Comparison of ENCODE assay signal across 19 mouse cellular contexts in the genomic region with DNA sequence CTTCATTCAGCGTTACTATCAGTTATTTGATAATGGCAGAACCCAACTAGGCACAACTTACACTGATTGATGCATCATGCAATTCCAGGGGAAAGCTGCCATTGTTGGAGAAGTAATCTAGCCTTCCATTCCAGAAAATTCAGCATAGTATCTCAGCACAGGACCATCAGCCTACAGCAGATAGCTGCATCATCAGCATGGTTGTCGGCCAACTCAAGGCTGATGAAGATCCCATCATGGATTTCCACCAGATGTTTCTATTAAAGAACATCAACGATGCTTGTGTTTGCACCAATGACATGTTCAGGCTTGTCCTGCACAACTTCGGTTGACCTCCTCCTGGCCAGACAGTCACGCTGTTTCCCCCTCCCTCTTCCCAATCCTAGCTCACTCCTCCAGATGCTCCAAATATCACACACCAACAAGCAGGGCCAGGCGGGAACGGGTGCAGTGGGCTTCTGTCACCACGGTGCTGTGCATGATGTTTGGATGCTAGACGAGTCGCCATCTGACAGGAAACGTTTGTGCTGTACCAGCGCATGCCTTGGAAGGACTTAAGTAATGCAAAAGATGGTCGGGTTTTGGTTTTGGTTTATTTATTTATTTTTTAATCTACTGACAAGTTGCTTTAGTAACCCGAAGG.
DNase-seq lines count a peak whose midpoint lies in the region; ATAC-seq and TF ChIP-seq lines count a peak whose summit lies in the region.
"Had no signal": no experiment of that assay in that cellular context is flagged by ENCODE, and none has a peak within 500 bp of the region (broad histone marks: within the 10 kb centered on the region; RNA-seq: fewer than 3 reads in every experiment).

No protein-coding gene starts in this region.

- WGBS in lung, adult 2 months, result 76% methylated on average over 14 of the region's 14 CpGs
- WGBS in lung, embryonic 15.5 days, result 57% methylated on average over 14 of the region's 14 CpGs

- no peak overlapping the region for H3K4me2 ChIP-seq in lung, embryonic 15.5 days
- H3K4me2 ChIP-seq: kidney, embryonic 15.5 days; liver, embryonic 11.5 days; midbrain, embryonic 11.5 days; neural tube, embryonic 13.5 days had no signal

- no peak overlapping the region for H3K4me3 ChIP-seq in lung, adult 2 months (replicated peaks; ENCODE audit: extremely low read depth, low read depth, low read length)
- H3K4me3 ChIP-seq in lung, embryonic 15.5 days, result no peak overlapping the region
- H3K4me3 ChIP-seq in left cerebral cortex, adult 2 months, result no peak overlapping the region
- H3K4me3 ChIP-seq: heart, embryonic 10.5 days; kidney, embryonic 15.5 days; neural tube, embryonic 13.5 days had no signal

- peak overlapping the region; percentile 79 for H3K27ac ChIP-seq in lung, embryonic 15.5 days
- no peak overlapping the region for H3K27ac ChIP-seq in left cerebral cortex, adult 2 months
- H3K27ac ChIP-seq: heart, embryonic 10.5 days; kidney, embryonic 15.5 days; macrophage; neural tube, embryonic 13.5 days had no signal

- no peaks in the 10 kb centered on the region for H3K27me3 ChIP-seq in lung, embryonic 15.5 days
- H3K27me3 ChIP-seq: kidney, embryonic 15.5 days; neural tube, embryonic 13.5 days had no signal

- H3K9ac ChIP-seq in lung, embryonic 15.5 days, result no peak overlapping the region
- H3K9ac ChIP-seq: kidney, embryonic 15.5 days; neural tube, embryonic 13.5 days had no signal

- no peak for TF ChIP-seq POLR2A in lung, adult 2 months (IDR thresholded peaks at IDR 0.05; ENCODE audit: borderline replicate concordance, extremely low read depth, low read depth, low read length)

- H3K4me1 ChIP-seq in lung, adult 2 months (ENCODE audit: control insufficient read depth, insufficient read depth, low read length), result 0 out of 2 replicates have a peak, but pooled peaks cover 2% of the 10 kb centered on the region
- peaks cover 29% of the 10 kb centered on the region for H3K4me1 ChIP-seq in lung, embryonic 15.5 days
- H3K4me1 ChIP-seq: neural tube, embryonic 13.5 days had no signal

- intact Hi-C loops in left cerebral cortex, adult 2 months (cut with DNase I), result loop anchor here (5.0 to 10.0 kb wide), 2 partner anchors 114 to 223 kb away; no protein-coding TSS in a partner anchor

- peak; percentile 48 to 64 for DNase-seq in lung, adult 18-20 months
- no peak for DNase-seq in lung, adult 2 months
- DNase-seq in lung, postnatal 4 days, result peak; percentile 63 to 92
- DNase-seq in left cerebral cortex, adult 2 months (ENCODE audit: extremely low spot score in 1 of 2, low spot score in 2 of 2), result no peak
- no peak for DNase-seq in spleen, adult 12 weeks (ENCODE audit: low spot score)
- no peak for DNase-seq in adrenal gland, postnatal 25 days
- DNase-seq: adrenal gland, postnatal 10 days; B cell, adult 2 months; cerebellum, postnatal 25 days; kidney, postnatal 4 days; layer of hippocampus, adult 9-11 months had no signal

- TF ChIP-seq CTCF in lung, adult 2 months (IDR thresholded peaks at IDR 0.05; ENCODE audit: insufficient read depth, low read length), result no peak
- TF ChIP-seq CTCF in left cerebral cortex, adult 2 months (IDR thresholded peaks at IDR 0.05), result no peak

- ATAC-seq in lung, embryonic 15.5 days (ENCODE audit: borderline replicate concordance, extremely low read depth, low FRiP score, low TSS enrichment), result peak; percentile 91
- ATAC-seq: forebrain, embryonic 14.5 days had no signal

- no peaks in the 10 kb centered on the region for H3K36me3 ChIP-seq in lung, embryonic 15.5 days
- H3K36me3 ChIP-seq: heart, embryonic 10.5 days; kidney, embryonic 15.5 days; neural tube, embryonic 13.5 days had no signal

- H3K9me3 ChIP-seq in lung, embryonic 15.5 days, result no peaks in the 10 kb centered on the region
- H3K9me3 ChIP-seq: heart, embryonic 10.5 days; kidney, embryonic 15.5 days; neural tube, embryonic 13.5 days had no signal

Comparison
In these comparisons a context has a peak if more than half of its experiments do, and no peak if none do; other contexts are left out.
1. DNase-seq: peak in lung, adult 18-20 months (2 of 2) and lung, postnatal 4 days (2 of 2); none in lung, adult 2 months (single experiment), left cerebral cortex, adult 2 months (0 of 2), spleen, adult 12 weeks (single experiment) and adrenal gland, postnatal 25 days (single experiment).